Mouse (Mus musculus): ENCODE measurements around the gene Ccnd1.

The Ccnd1 gene

DNA sequence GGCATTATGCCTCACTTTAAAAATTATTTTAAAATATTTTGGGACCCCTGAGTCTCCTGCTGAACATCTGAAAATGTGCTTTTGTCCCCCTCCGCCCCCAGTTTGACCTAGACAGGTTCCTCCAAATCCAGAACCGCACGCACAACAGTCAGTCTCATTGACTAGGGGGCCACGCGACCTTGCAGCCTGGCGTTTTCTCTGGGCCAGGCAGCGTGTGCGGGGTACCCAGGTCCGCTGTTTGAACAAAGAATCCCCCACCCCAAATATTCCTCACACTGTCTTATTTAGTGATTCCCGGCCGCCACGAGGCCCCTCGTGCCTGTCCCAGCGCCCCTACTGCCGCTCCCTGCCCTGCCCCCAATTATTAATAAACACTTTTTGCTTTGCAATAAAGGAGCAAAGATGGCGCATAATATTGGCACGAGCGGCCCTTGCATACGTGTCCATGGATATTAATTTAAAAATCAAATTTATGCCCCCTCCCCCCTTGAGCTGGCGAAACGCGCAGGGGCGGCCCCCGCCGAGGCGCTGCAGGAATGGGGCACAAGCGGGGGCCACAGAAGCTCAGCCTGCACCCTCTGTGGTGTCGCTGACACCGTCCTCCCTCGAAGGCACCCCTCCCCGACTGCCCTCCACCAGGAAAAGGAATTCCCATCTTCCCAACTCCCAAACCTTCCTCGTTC lies 923 bp downstream of the Ccnd1 start:
- DNase-seq (ENCODE audit: low spot score): peak; percentile 27

DNA sequence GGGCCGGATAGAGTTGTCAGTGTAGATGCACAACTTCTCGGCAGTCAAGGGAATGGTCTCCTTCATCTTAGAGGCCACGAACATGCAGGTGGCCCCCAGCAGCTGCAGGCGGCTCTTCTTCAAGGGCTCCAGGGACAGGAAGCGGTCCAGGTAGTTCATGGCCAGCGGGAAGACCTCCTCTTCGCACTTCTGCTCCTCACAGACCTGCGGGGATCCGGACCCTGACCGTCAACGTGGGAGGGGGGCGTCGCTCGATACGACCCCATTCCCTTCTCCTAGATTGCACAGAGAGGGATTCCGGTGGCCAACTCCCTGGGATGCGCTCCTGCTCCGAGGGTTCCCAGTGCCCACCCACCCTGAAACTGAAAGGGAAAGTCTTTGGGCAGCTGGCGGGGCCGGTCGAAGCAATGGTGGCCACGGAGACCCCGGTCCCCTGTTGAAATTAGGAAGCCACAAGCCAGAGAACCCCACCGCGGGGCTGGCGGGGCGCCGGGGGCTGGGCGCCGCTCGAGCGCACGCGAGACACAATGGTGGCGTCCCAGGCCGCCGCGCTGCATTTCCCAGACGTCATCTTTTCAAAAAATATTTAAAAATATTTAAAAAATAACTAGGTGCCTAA lies 1.7 kb downstream of the Ccnd1 start:
- no peak for DNase-seq (ENCODE audit: low spot score)

- DNase-seq (ENCODE audit: low spot score): peak; percentile 91
Observed at GRCm38 (mm10) chr7:144937490-144937889, 2.2 kb downstream of the Ccnd1 start.

DNA sequence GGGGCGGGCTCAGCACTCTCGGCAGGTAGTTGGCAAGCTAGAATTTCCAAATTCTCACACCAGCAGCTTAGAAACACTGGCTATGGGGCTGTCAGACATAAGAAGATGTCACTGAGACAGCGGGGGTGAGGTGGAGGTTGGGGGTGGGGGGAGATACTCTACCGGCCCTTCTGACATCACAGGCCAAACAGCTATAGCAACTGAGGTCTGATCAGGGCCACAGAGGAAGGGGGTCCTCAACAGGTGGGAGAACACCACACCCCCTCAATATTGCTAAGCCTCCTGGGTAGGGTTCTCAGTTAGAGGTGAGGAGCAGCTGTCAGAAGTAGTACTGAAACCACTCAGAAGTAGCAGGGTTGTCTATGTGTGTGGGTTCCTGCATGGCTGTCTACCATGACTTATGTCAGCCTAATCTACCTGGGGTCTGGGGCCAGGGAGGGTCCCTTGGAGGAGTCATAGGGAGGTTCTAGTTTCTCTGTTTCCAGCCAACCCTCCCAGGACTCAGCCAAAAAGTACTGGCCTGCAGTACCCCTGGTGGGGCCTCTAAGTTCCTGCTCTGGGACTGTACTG lies 3.3 kb downstream of the Ccnd1 start:
- DNase-seq (ENCODE audit: low spot score): no peak

- peak; percentile 71 for DNase-seq (ENCODE audit: low spot score)
Observed at GRCm38 (mm10) chr7:144935563-144935962, 4.2 kb downstream of the Ccnd1 start.

DNA sequence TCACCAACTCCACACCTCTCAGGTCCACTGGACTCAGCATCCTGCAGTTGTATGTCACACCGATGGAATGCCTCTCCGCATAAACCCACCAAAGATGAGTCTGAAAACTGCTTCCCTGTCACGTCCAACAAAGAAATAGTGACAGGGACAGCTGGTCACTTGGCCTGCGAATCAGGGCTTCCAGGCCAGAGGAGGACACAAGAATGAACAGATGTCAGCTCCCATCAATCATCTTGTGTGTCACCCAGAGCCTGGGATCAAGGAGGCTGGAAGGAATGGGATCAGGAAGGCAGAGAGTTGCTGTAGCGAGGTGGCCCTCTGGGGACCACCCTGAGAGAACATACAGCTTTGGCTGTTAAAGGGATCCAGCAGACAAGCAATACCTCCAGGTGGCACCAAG lies 4.8 kb downstream of the Ccnd1 start:
- DNase-seq (ENCODE audit: low spot score): peak; percentile 55

GRCm38 (mm10) chr7:144933796-144934195 lies 5.9 kb downstream of the Ccnd1 start:
- DNase-seq (ENCODE audit: low spot score): no peak

- no peak for DNase-seq (ENCODE audit: low spot score)
Observed at GRCm38 (mm10) chr7:144933336-144933735, 6.4 kb downstream of the Ccnd1 start.

- DNase-seq (ENCODE audit: low spot score): no peak
Observed at GRCm38 (mm10) chr7:144932389-144932937, 7.3 kb downstream of the Ccnd1 start.

DNA sequence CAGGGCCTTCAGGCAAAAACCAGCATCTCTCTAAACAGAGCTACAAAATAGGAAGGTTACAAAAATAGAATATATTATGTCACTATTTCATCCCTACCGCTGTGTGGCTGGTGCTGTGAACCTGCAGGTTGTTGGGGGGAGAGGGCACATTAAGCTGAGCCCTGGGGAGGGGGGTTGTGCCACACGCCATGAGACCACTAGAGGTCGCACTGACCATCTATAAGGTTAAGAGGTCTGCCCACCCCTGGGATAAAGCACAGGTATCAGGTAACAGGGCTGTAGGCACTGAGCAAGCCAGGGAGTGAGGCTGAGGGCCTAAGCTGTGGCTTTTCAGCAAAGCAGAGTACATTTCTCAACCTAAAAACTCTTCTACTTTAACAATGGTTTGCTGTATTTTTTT lies 7.9 kb downstream of the Ccnd1 start:
- DNase-seq (ENCODE audit: low spot score): peak; percentile 81

DNA sequence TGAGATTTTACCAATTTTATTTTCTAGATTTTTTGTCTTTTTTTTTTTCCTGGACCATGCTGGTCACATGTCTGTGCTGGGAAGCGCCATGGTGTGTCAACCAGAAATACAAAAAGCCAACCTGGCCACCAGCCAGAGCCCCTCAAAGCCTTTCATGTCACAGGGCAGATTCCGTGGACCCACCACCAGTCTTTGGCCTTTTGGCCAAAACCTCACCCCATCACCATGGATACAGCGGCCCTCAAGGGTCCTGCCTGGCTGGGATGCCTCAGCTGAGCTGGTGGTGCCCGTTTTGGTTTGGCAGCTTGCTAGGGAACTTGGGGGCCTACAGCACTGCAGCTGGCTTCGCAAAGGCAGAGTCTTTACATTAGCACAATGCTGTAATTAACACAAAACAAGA lies 9.8 kb downstream of the Ccnd1 start:
- peak; percentile 55 for DNase-seq (ENCODE audit: low spot score)

- DNase-seq (ENCODE audit: low spot score): no peak
Observed at GRCm38 (mm10) chr7:144929506-144929905, 10.2 kb downstream of the Ccnd1 start.

GRCm38 (mm10) chr7:144928889-144929210 lies 10.9 kb downstream of the Ccnd1 start:
- no peak for DNase-seq (ENCODE audit: low spot score)

GRCm38 (mm10) chr7:144928009-144928888 lies 11.5 kb downstream of the Ccnd1 start:
- DNase-seq (ENCODE audit: low spot score): peak; percentile 47

DNA sequence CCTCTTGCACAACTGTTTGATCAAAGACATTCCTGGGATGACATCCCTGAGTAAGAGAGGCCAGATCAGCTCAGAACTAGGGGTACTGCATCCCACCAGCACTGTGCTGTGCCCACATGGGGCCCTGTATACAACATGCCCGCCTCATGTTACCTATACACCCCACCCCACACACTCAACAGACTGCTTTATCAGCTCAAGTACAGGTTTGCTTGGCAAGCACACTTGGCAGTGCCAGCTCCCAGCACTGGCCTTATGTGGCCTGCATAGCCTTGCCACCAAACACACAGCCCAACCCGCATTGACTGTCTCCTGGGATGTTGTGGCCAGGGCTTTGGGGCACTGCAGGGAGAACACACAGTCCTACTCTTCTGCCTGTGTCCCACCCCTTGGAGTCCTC lies 12.1 kb downstream of the Ccnd1 start:
- DNase-seq (ENCODE audit: low spot score): no peak

DNA sequence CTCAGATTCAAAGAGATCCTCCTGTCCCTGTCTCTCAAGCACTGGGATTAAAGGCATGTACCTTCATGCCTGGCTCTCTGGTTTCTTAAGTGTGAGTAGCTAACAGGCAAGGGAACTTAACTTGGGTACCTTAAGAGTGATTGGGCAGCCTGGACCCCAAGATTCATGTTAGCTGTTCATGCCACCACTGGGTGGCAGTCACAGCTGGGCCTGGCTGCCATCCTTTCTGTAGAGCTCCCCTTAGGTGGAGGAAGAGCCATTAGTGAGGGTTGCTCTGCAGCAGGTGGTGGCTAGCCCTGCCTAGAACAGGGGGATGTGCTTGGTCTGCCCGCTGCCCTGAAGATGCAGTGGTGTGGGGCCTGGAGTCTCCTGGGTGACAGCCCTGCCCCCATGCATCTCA lies 20.9 kb downstream of the Ccnd1 start:
- DNase-seq (ENCODE audit: low spot score): peak; percentile 58

DNA sequence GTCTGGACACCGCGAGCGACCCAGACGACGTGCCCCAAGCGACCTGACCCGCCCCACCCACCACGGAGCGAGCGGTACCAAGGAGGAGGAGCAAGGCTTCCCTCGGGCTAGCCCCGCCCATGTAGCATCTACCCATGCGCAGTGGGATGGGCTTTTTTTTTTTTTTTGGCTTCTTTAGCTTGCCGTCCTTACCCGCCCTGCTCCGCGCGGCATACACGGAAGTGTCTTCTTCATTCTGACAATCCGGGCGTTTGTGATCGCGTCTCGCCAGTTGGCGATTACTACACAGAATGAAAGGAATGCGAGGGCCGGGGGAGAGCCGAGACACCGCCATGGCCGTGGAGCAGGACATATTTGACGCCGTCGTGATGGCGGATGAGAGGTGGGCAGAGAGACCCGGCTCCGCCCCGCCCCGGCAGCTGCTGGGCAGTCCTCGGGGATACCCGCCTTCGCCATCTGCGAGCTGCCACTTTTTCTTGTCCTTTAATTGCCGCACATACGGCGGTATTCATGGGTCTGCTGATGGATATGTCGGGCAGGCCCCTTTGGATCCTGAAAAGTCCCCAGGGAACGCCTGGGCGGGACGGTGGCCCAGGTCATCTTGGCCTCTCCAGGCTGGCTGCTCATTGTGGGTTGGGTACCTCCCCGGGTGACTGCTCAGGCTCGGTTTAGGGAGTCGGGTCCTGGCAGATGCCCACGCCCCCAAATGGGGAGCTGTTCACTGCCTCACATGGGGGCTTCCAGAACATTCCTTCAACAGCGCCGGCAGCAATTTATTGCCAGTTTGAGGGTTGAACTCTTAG lies 24.6 kb downstream of the Ccnd1 start, which contains the start of gene LTO1:
TSS of gene LTO1 (plus strand) at position 153 of the 803 bp plus-strand sequence.
- peak; percentile 95 for DNase-seq (ENCODE audit: low spot score)

GRCm38 (mm10) chr7:144914296-144914947 lies 25.3 kb downstream of the Ccnd1 start:
- no peak for DNase-seq (ENCODE audit: low spot score)

DNA sequence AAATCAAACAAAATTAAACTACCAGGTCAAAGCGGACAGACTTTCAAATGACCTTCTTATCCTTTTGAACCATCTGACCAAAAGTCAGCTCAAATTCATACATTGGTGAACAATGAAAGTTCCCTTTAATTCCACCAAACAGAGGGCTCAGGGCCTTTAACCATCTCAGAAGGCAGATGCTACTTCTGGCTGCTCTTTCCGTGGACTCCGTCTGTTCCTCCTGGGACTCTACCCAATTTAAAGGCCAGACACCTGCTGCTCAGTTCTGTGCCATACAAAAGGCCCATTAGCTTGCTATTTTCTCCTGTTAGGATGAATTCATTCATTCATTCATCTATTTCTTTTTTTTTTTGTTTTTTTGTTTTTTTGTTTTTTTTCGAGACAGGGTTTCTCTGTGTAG lies 26.8 kb downstream of the Ccnd1 start:
- DNase-seq (ENCODE audit: low spot score): no peak

- DNase-seq (ENCODE audit: low spot score): no peak
Observed at GRCm38 (mm10) chr7:144911121-144911520, 28.6 kb downstream of the Ccnd1 start.

- no peak for DNase-seq (ENCODE audit: low spot score)
Observed at GRCm38 (mm10) chr7:144908705-144909104, 31.0 kb downstream of the Ccnd1 start.
